Mouse (Mus musculus): ENCODE measurements around the gene Glmn.

Glmn gene

GRCm38 (mm10) chr5:107516087-107516486, 81.6 kb downstream of the Glmn start:
- DNase-seq (ENCODE audit: low read depth, low spot score) = no peak

DNA sequence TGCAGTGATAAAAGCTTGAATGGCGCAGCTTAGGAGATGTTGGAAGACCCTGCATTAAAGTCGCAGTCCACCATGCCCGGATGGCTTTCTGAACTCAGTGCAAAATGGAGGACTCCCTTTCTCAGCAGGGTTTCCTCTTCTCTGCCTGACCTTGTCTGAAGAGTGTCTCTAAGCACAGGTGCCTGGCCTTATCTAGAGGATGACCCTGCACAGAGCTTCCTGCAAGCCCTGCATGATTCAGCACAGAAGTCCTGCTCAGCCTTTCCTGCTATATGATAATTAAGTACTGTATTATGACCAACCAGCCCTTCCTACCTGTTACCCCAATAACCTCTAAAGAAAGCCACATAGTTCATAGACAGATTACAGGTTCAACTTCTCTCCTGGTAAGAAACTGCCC, 82.2 kb downstream of the Glmn start:
- no peak for DNase-seq (ENCODE audit: low read depth, low spot score)

DNA sequence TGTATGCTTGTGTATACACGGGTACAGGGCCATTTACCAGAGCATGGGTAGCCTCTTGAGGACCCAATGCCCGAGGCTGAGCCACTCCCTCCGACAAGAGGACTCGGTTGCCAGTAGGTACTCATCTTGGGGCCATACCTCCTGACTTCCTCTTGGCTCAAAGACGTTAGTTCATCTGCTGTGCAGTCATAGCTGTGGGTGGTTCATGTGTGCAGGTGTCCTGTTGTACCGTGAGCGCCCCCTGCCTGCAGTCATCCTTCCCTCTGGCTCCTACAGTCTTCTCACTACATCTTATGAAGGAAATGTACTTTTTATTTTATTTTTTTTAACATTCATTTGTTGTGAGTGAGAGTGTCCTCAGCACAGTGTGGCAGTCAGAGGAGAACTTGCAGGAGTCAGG, 84.1 kb downstream of the Glmn start:
- DNase-seq (ENCODE audit: low read depth, low spot score) = no peak

DNA sequence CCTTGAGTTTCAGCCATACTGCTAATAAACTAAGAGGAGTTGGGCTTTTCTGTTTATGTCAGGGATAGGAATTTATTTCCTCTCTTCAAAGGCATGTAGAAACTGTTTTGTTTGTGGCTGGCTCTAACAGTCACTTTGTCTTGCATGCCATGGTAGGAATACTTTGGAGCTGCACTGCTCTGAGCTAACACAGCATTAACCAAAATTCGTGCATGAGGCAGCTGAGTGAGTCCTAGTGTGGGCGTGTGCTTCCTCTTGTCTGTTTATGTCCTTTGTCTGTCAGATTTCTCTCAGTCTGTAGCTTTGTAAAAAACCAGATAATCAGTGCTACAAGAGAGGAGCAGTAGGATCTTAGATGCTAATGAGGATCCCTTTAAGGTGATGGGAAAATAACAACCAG, 86.4 kb downstream of the Glmn start:
- no peak for DNase-seq (ENCODE audit: low read depth, low spot score)

DNA sequence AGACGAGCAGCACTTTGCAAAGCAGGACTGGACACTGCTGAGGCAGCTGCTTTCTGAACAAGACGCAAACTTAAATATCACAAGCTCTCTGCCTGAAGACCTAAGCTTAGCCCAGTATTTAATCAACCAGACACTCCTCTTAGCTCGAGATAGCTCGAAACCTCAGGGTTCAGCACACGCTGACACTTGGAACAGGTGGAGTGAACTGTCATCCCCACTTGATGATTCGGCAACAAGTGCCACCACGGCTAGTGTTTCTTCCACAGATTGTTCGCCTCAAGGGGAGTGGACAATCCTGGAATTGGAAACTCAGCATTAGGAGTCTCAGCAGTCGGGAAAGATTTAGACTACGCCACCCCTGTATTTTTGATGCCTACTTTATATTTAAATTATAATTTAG, 87.2 kb downstream of the Glmn start:
- no peak for DNase-seq (ENCODE audit: low read depth, low spot score)

DNA sequence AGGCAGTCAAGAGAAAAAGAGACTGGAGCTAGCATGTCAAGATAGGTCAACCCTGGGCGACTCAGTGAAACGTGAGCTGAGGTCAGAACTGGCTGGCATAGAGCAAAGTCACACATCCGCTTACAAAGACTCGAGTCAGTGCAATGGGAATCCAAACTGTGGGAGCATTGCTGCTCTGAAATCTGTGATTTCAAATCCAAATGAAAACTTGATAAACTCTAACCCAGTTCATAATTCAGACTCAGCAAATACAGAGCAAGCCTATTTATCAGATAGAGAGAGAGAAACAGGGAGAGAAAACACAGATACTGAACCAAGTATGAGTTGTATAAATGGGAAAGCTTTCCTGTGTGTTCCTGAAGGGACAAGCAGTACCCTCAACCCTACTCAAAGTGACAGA, 90.4 kb downstream of the Glmn start, which contains the start of gene Gm42669:
Gene Gm42669 (plus strand): TSS at position 301 of the 400 bp plus-strand sequence.
- no peak for DNase-seq (ENCODE audit: low read depth, low spot score)

DNA sequence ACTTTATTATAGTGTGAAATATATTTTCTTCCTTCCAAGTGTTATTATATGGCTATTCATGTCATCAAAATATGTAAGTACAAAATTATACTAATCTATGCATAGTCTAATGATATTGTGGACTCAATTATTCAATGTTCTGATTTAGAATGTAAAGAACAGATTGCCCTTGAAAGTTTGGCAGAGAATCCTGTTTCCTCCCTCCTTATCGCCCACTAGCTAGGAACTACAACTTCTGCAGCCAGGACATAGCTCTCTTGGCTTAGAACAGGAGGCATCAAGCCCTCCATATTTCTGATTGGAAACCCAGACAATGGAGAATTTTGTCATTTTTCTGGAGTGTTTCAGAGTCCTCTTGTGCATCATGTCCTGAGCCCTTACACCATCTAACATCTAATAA, 96.9 kb downstream of the Glmn start:
- no peak for DNase-seq (ENCODE audit: low read depth, low spot score)

DNA sequence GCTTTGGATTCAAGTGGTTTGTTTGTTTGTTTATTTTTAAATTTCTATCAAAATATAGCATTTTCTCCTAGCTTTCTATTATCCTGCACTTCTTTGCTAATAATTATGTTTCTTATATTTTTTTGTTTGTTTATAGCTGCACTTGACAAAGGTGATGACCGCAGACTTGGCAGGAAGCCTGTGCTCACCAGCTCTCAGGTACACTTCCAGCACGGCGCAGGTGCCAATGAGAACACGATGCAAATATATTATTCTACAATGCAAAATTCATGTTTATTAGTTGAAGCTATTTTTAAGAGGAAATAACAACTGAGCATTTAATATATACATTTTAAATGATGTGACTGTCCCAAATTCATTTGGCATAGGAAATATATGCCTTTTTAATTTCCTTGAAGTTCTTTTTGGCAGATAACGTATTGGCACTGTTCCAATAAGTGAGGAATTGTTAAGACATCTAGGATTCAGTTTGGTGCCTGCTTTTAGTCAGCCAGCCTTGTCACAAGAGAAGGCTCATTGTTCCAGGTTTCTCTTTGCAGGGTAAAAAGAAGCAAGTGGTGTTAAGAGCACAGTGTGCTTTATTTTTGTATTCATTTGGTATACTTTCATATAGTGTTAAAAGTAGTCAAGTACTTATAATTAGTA, 97.7 kb downstream of the Glmn start:
- DNase-seq (ENCODE audit: low read depth, low spot score) = no peak

All from brain, embryonic 18.5 days (tissue).